Mouse (Mus musculus) kidney, embryonic 15.5 days (tissue): ENCODE measurements at regions not wholly inside any gene's neighbourhood (a gene's known extent, or its start where the extent isn't known, plus 50 kb on each side); places are given as distances from the start of the nearest gene placed in this dataset.

ENCODE experiments used
- ATAC-seq: fragments of 200-750 bp; cut with Nextera tagmentation; replicated peaks from 2 replicates; pipeline ENCODE4 v1.8.0; 2017; ENCODE audit warnings: moderate TSS enrichment; ENCODE audit not compliant: low FRiP score
- H3K27ac ChIP-seq: fragments of 300-500 bp; sonication (generic); 2 replicates; pipeline ENCODE4 v1.5.1; 2015; ENCODE audit warnings: mild to moderate bottlenecking, inconsistent platforms
- H3K27me3 ChIP-seq: fragments of 300-500 bp; sonication (generic); 2 replicates; pipeline ENCODE4 v1.6.1; 2015; ENCODE audit warnings: inconsistent platforms
- H3K36me3 ChIP-seq: fragments of 300-500 bp; sonication (generic); 2 replicates; pipeline ENCODE4 v1.6.1; 2015; ENCODE audit warnings: inconsistent platforms
- H3K4me1 ChIP-seq: fragments of 300-500 bp; sonication (generic); 2 replicates; pipeline ENCODE4 v1.6.1; 2015; ENCODE audit warnings: inconsistent platforms
- H3K4me2 ChIP-seq: fragments of 300-500 bp; sonication (generic); 2 replicates; pipeline ENCODE4 v1.6.1; 2015; ENCODE audit warnings: moderate library complexity, mild to moderate bottlenecking, inconsistent platforms
- H3K4me3 ChIP-seq: fragments of 300-500 bp; sonication (generic); replicated peaks from 2 replicates; pipeline ENCODE4 v1.5.1; 2015; ENCODE audit warnings: mild to moderate bottlenecking, inconsistent platforms
- H3K9ac ChIP-seq: fragments of 300-500 bp; sonication (generic); 2 replicates; pipeline ENCODE4 v1.6.1; 2015; ENCODE audit warnings: mild to moderate bottlenecking, inconsistent platforms
- H3K9me3 ChIP-seq: fragments of 300-500 bp; sonication (generic); replicated peaks from 2 replicates; pipeline ENCODE4 v1.6.1; 2016; ENCODE audit warnings: inconsistent platforms
- WGBS: fragments of 180-500 bp; shearing (Covaris S2); methylation state at CpG from one replicate; pipeline ENCODE4 v1.1.7; 2015; ENCODE audit warnings: mixed read lengths; 5-methylcytosine and 5-hydroxymethylcytosine counted together

DNA sequence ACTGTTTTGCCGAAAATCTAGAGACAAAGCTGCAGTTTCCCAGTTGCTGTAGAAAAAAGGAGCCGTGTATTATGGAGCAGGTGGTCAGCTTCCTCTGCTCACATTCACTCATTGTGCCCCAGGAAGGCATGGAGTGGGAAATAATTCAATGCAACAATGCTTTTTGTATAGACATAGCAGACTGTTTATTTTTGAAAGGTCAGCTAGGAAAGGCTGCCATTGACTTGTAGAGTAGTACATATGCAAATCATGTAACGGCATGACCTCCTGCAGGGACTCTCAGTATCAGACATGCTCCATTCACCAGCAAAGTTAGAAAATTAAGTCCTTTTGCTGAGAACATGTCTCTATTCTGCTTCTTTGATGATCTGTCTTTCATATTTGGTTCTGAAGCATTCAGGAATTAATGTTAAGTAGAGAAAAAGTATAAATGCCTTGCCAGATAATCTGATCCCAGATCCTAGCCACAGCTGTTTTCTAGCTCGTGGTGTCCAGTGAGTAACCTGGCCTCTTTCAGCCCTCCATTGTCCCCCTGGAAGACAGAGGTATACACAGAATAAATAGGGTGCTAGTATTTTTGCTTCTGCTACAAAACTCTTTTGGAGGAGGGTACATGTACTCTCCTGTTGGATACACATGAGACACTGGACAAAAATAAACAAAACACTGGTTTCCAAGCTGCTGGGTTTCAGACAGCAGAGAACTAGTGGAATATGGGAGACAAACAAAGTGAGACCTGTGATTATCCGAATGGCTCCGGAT, 389.5 kb upstream of the Pik3r1 start:
- Histone ChIP-seq H3K27ac (no peak overlapping the region), H3K9me3 (no peaks in the 10 kb centered on the region), H3K4me1 (0 out of 2 replicates have a peak, but pooled peaks cover 5% of the 10 kb centered on the region), H3K27me3 (no peaks in the 10 kb centered on the region), H3K36me3 (no peaks in the 10 kb centered on the region), H3K4me3 (no peak overlapping the region), H3K4me2 (no peak overlapping the region), H3K9ac (no peak overlapping the region)
- no peak for ATAC-seq
- 84% methylated on average over 6 of the region's 6 CpGs for WGBS

DNA sequence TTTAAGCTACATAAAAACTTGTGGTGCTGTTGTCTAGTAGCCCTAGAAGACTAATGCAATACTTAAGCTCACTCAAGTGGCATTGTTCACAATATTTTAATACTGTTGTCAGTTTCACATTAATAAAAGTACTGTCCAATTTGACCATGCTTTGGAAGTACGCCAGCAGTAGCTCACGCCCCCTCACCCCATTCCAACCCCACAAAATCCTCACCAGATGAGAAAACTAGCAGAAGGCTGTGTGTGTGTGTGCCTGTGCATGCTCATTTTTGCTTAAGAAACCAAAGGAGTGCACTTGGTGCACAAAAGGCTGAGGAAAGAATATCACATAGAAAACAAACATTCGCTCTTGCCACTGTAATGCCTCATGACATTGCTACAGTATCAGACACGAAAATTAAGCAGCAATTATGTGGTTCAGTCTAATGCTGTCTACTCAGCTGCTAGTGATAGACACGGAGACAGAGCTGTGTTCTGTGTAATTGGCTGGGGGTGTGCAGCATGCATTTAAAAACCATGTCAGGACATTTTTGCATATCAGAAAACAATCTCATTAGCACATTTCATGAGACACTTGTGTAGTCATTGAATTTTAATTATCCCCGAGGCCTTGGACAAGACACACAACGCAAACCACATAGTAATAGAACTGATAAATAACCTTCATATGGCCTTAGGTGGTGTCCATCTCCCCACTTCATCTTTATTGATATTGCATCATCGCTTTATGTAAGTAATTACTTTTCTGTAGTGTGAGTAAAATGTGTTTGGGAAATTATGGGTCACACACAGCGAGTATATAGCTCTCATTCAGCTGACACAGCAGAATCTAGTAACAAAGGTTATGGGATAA, 405.6 kb upstream of the Pik3r1 start:
- H3K9me3 ChIP-seq = no peaks in the 10 kb centered on the region
- no peak overlapping the region for H3K27ac ChIP-seq
- 75% methylated on average over 9 of the region's 9 CpGs for WGBS
- H3K9ac ChIP-seq = no peak overlapping the region
- no peak overlapping the region for H3K4me2 ChIP-seq
- no peak overlapping the region for H3K4me3 ChIP-seq
- H3K27me3 ChIP-seq = no peaks in the 10 kb centered on the region
- ATAC-seq = no peak
- H3K36me3 ChIP-seq = no peaks in the 10 kb centered on the region
- H3K4me1 ChIP-seq = no peaks in the 10 kb centered on the region

DNA sequence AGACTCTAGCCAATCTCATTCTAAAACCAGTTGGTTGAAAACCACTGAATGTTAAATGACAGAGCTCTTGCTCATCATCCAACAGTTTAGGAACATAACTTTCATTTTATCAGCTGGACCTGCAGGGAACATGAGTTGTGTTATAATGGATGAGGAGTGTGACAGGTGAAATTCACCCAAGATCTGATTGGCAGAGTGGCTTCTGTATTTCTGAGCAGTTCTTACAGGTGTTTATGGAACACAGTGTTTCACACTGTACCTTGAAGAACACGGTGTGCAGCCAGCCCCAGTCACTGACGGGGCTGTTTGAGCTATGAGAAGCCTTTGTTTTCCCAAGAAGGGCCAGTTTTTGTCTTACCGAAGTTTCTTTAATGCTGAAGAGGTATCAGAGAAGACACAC, 406.4 kb upstream of the Pik3r1 start:
- H3K9me3 ChIP-seq = no peaks in the 10 kb centered on the region
- H3K4me2 ChIP-seq = no peak overlapping the region
- H3K36me3 ChIP-seq = no peaks in the 10 kb centered on the region
- H3K9ac ChIP-seq = no peak overlapping the region
- no peaks in the 10 kb centered on the region for H3K27me3 ChIP-seq
- 94% methylated on average over 3 of the region's 3 CpGs for WGBS
- H3K4me3 ChIP-seq = no peak overlapping the region
- H3K4me1 ChIP-seq = no peaks in the 10 kb centered on the region
- H3K27ac ChIP-seq = no peak overlapping the region
- no peak for ATAC-seq

DNA sequence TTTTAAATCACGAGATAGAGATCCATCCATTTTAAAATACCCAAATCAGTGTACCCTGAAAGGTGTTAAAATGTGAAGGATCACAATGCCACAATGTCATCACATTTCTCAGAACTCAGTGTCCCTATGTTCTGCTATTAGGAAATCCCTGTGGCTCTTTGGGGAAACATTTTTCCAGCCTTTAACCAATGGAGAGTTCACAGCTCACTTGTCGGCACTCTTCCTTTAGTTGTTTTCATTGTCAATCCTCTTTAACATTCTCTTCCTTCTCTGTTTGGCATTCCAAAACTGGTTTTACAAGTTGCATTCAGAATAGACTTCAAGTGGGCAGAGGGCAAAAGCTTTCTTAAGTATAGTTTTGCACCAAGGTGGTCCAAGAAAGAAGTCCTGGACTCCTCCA, 406.9 kb upstream of the Pik3r1 start:
- no peaks in the 10 kb centered on the region for H3K4me1 ChIP-seq
- no peak overlapping the region for H3K4me2 ChIP-seq
- no peak overlapping the region for H3K9ac ChIP-seq
- no peak overlapping the region for H3K4me3 ChIP-seq
- H3K36me3 ChIP-seq = no peaks in the 10 kb centered on the region
- no peak overlapping the region for H3K27ac ChIP-seq
- H3K9me3 ChIP-seq = no peaks in the 10 kb centered on the region
- WGBS = 80% methylated on average over 2 of the region's 2 CpGs
- no peak for ATAC-seq
- H3K27me3 ChIP-seq = no peaks in the 10 kb centered on the region

DNA sequence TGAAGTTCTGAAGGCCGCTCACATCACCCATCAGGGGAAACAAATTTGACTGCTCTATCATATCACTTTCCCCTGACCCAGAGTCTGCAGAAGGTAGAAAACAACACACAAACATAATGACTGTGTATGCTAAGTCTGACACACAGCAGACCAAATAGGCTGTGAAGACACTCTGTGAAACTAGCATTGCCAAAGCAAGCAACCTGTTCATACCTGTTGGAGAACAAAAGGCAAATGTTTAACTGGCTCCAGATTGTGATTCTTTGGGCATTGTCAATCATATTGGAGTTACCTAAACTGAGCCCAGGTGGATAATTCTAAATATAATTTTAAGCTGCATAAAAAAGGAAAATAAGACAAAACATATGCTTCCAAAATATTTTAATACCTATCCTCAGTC, 407.4 kb upstream of the Pik3r1 start:
- Histone ChIP-seq H3K36me3 (no peaks in the 10 kb centered on the region), H3K27me3 (no peaks in the 10 kb centered on the region), H3K4me2 (no peak overlapping the region), H3K4me3 (no peak overlapping the region), H3K27ac (no peak overlapping the region), H3K9me3 (no peaks in the 10 kb centered on the region), H3K4me1 (no peaks in the 10 kb centered on the region), H3K9ac (no peak overlapping the region)
- no peak for ATAC-seq
- 89% methylated on average over 1 of the region's 1 CpGs for WGBS

DNA sequence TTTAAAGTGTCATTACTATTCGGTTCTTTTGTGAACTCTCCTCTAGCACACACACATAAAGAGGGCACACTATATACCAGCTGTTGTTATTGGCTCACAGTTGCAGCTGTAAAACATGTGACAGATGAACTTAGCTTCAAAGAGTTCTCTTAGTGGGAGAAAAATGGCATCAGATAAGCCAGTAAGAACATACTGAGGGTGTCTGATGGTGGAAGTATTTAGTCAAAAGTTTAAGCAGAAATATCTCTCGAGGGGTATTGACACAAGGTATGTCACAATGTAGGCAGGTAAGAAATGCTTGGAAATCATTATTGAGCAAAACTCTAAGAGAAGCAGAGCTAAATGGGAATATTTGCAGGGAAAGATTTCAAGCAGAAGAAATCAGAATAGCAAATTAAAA, 408.4 kb upstream of the Pik3r1 start:
- Histone ChIP-seq H3K9ac (no peak overlapping the region), H3K4me1 (no peaks in the 10 kb centered on the region), H3K27me3 (no peaks in the 10 kb centered on the region), H3K4me3 (no peak overlapping the region), H3K4me2 (no peak overlapping the region), H3K36me3 (no peaks in the 10 kb centered on the region), H3K27ac (no peak overlapping the region), H3K9me3 (no peaks in the 10 kb centered on the region)
- 63% methylated on average over 2 of the region's 2 CpGs for WGBS
- no peak for ATAC-seq

DNA sequence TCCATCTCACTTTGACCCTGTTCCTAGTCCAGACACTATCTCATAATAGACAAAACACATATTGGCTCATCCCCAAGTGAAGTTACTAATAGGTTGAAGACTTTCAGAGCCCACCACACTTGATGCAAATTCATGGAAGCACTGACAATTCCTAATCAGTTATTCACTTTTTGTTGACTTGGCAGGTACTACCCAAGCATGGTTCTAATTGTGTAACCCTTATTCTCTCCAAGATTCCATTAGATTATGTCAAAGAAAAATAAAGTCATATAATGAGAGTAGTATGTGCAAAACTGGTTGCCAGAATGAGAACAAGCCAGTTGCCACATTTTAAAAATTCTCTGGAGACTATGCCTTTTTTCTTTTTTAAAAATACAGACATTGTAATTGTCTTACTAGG, 426.7 kb upstream of the Pik3r1 start:
- no peaks in the 10 kb centered on the region for H3K4me1 ChIP-seq
- no peaks in the 10 kb centered on the region for H3K36me3 ChIP-seq
- no peak overlapping the region for H3K4me2 ChIP-seq
- no peak for ATAC-seq
- no peaks in the 10 kb centered on the region for H3K27me3 ChIP-seq
- no peak overlapping the region for H3K9ac ChIP-seq
- no peak overlapping the region for H3K27ac ChIP-seq
- no peak overlapping the region for H3K4me3 ChIP-seq
- no peaks in the 10 kb centered on the region for H3K9me3 ChIP-seq

DNA sequence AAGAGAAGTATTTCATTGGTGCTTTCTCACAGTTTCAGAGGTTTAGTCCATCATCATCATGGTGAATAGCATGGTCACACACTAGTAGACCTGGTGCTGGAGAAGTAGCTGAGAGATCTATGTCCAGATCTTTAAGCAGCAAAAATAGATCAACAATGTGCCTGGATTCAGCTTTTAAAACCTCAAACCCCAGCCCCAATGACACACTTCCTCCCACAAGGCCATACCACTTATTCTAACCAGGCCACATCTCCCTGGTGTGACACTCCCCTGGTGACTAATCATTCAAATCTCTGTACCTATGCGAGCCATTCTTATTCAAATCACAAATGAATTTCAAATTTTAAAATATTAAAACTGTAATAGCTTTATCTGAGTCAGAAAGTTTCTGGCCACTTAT, 434.3 kb upstream of the Pik3r1 start:
- no peak for ATAC-seq
- no peak overlapping the region for H3K4me2 ChIP-seq
- no peak overlapping the region for H3K9ac ChIP-seq
- 76% methylated on average over 1 of the region's 1 CpGs for WGBS
- H3K36me3 ChIP-seq = no peaks in the 10 kb centered on the region
- no peaks in the 10 kb centered on the region for H3K4me1 ChIP-seq
- H3K27me3 ChIP-seq = no peaks in the 10 kb centered on the region
- H3K4me3 ChIP-seq = no peak overlapping the region
- H3K27ac ChIP-seq = no peak overlapping the region
- H3K9me3 ChIP-seq = no peaks in the 10 kb centered on the region

DNA sequence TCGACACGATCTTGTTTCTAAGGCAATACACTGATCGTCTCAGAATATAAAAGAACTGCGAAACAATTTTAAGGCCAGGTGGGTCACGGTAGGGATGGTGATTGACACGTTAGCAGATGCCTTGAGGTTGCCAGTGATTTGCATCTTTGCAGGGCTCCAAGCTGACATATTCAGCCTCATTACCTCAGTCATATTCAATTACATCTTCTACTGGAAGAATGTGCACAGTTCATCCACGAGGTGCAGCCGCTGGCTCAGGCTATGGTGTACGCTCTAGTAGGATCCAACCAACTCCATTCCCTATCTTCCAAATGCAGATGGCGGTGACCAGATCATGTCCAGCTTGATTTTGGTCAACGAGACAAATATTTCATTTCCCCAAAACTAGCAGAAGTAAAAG, 450.5 kb upstream of the Pik3r1 start:
- H3K36me3 ChIP-seq = no peaks in the 10 kb centered on the region
- no peak for ATAC-seq
- no peak overlapping the region for H3K9ac ChIP-seq
- no peaks in the 10 kb centered on the region for H3K9me3 ChIP-seq
- H3K4me1 ChIP-seq = no peaks in the 10 kb centered on the region
- 88% methylated on average over 11 of the region's 11 CpGs for WGBS
- no peak overlapping the region for H3K27ac ChIP-seq
- H3K4me2 ChIP-seq = no peak overlapping the region
- H3K27me3 ChIP-seq = no peaks in the 10 kb centered on the region
- H3K4me3 ChIP-seq = no peak overlapping the region

DNA sequence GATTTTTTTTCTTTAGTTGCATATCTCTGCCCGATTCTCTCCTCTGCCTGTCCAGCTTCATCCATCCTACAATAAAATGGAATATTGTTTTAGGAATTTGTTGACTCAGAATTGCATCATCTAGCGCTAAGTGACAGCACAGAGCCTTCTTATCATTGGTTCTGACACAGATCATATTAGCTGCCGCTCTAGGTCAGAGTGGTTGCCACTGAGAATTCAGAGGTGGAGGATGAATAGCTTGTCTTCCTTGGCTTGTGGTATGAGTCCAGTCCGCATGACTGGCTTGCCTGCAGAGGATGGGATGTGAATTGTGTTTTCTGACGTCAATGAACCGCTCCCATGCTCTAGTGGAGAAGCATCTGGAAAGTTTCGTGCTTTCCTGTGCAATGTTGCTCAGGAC, 462.3 kb upstream of the Cd180 start:
- WGBS = 70% methylated on average over 7 of the region's 7 CpGs
- Histone ChIP-seq H3K9ac (no peak overlapping the region), H3K27ac (no peak overlapping the region; the same call in 1 of the 2 replicates), H3K4me2 (no peak overlapping the region), H3K9me3 (no peaks in the 10 kb centered on the region), H3K4me1 (peaks cover 3% of the 10 kb centered on the region; the same call in 1 of the 2 replicates), H3K4me3 (no peak overlapping the region), H3K27me3 (no peaks in the 10 kb centered on the region), H3K36me3 (no peaks in the 10 kb centered on the region)
- no peak for ATAC-seq

DNA sequence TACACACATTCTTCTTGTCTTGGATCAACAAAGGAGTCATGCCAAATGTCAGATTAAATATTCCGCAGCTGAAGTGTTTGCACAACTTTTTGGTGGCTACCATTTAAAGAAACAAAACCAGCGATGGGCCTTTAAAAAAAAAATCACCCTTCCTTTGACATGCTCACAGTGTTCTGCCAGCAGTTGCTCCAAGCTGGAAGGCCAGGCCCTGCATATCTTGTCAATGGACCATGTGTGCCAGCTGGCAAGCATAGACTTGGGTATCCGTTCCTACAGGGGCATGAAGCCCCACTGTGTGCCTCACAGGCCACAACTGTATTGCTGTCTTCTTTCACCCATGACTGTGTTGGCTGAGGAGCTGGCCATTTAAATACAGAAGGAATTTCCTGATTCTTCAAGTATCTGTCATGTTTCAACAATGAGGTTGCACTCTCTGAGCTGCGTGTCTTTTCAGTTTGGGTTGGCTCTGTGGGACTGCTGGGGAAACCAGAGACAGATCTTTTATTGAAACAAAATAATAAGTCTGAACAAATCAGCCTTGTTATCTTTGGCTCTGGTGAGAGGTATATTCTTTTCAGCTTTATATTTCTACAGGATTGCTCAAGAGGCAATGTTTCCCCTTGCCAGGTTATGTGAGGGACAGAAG, 460.9 kb upstream of the Cd180 start:
- Histone ChIP-seq H3K36me3 (no peaks in the 10 kb centered on the region), H3K9me3 (no peaks in the 10 kb centered on the region), H3K27ac (0 out of 2 replicates have a peak overlapping the region, but pooled peaks have one; percentile 37), H3K9ac (no peak overlapping the region), H3K4me2 (no peak overlapping the region), H3K4me3 (no peak overlapping the region), H3K4me1 (peaks cover 3% of the 10 kb centered on the region; the same call in 1 of the 2 replicates), H3K27me3 (no peaks in the 10 kb centered on the region)
- WGBS = 64% methylated on average over 4 of the region's 4 CpGs
- ATAC-seq = no peak

DNA sequence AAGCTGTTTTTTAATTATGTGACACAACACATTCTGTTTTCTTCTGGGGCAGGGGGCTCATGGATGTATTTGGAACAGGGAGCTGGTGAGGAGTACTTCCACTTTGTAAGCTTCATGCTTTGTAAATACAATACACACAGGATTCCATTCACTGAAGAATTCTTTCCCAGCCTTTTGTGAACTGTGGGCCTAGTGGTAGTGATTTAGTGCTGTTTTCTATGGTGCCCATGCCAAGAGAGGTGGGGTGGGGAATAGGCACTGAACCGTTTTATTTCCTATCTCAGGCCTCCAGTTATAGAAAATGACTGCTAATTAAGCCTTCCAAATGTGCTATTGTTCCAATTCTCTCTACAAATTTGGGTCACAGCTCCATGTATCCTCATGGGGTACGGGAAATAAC, 442.5 kb upstream of the Cd180 start:
- WGBS = 72% methylated on average over 2 of the region's 2 CpGs

More for the DNA sequence above, 442.5 kb upstream of the Cd180 start:
- ATAC-seq = 0 out of 2 replicates have a peak, but pooled peaks have one; percentile 40
- no peaks in the 10 kb centered on the region for H3K9me3 ChIP-seq
- H3K9ac ChIP-seq = no peak overlapping the region
- H3K36me3 ChIP-seq = no peaks in the 10 kb centered on the region
- no peak overlapping the region for H3K4me3 ChIP-seq
- no peak overlapping the region for H3K4me2 ChIP-seq
- no peak overlapping the region for H3K27ac ChIP-seq
- no peaks in the 10 kb centered on the region for H3K27me3 ChIP-seq
- H3K4me1 ChIP-seq = no peaks in the 10 kb centered on the region
